Mouse (Mus musculus) myocyte (in vitro differentiated cells): ENCODE data around the gene Dynlt1c. TPM values are rescaled to one million over a fixed set of nuclear protein-coding genes. Genes with fewer than 3 reads are reported as not detected.
A peak's percentile ranks its signal among the peaks of the same experiment; 100 is the strongest.
"Not testable (repeated sequence)": the region's sequence is repeated elsewhere in the genome, so short reads cannot be mapped to it uniquely, and the experiment has no call there.

Experiments used
- H3K27me3 ChIP-seq: one replicate; pipeline ENCODE4 v1.6.1; 2011; ENCODE audit not compliant: control insufficient read depth, insufficient read depth, insufficient read length
- H3K36me3 ChIP-seq: one replicate; pipeline ENCODE4 v1.6.1; 2011; ENCODE audit not compliant: control insufficient read depth, insufficient read depth
- H3K4me2 ChIP-seq: one replicate; pipeline ENCODE4 v1.6.1; 2011; ENCODE audit warnings: low read depth, control low read depth
- H3K4me3 ChIP-seq: one replicate; pipeline ENCODE4 v1.5.1; 2011; ENCODE audit warnings: mild to moderate bottlenecking, control low read depth, moderate library complexity
- H3K79me2 ChIP-seq: one replicate; pipeline ENCODE4 v1.6.1; 2011; ENCODE audit not compliant: control insufficient read depth, insufficient read depth
- H3ac ChIP-seq: one replicate; pipeline ENCODE4 v1.6.1; 2011; ENCODE audit not compliant: control insufficient read depth, insufficient read length
- polyA plus RNA-seq: library from polyadenylated mRNA; unstranded; fragments of >200 nt; fragmentation: generic; extraction: Trizol; gene quantifications from one replicate; pipeline ENCODE4 v1.2.1, GENCODE M21; 2012; ENCODE audit warnings: missing spikeins

Gene Dynlt1c
- polyA plus RNA-seq, 1 experiment: 11.4 TPM

GRCm38 (mm10) chr17:6595776-6596497 lies 5.5 kb upstream of the Dynlt1c start:
- H3K79me2 ChIP-seq, H3K27me3 ChIP-seq, H3K36me3 ChIP-seq, H3ac ChIP-seq, H3K4me3 ChIP-seq, H3K4me2 ChIP-seq: not testable (repeated sequence)

- not testable (repeated sequence) for H3K36me3 ChIP-seq, H3K4me2 ChIP-seq, H3K27me3 ChIP-seq, H3K4me3 ChIP-seq, H3K79me2 ChIP-seq, H3ac ChIP-seq
Observed at GRCm38 (mm10) chr17:6598356-6598755, 3.1 kb upstream of the Dynlt1c start.

- H3K27me3 ChIP-seq, H3K79me2 ChIP-seq, H3ac ChIP-seq, H3K36me3 ChIP-seq: not testable (repeated sequence)
- H3K4me2 ChIP-seq: peak overlapping the region; percentile 12
- peak overlapping the region; percentile 19 for H3K4me3 ChIP-seq
Observed at GRCm38 (mm10) chr17:6600216-6600911, 1.1 kb upstream of the Dynlt1c start.

GRCm38 (mm10) chr17:6602205-6602604 lies 734 bp downstream of the Dynlt1c start:
- not testable (repeated sequence) for H3K27me3 ChIP-seq, H3ac ChIP-seq, H3K36me3 ChIP-seq, H3K79me2 ChIP-seq, H3K4me2 ChIP-seq
- H3K4me3 ChIP-seq: peak overlapping the region; percentile 19

GRCm38 (mm10) chr17:6605347-6605746 lies 3.9 kb downstream of the Dynlt1c start:
- H3K4me3 ChIP-seq, H3K79me2 ChIP-seq, H3ac ChIP-seq, H3K27me3 ChIP-seq, H3K4me2 ChIP-seq, H3K36me3 ChIP-seq: not testable (repeated sequence)

GRCm38 (mm10) chr17:6613524-6613923 lies 12.1 kb downstream of the Dynlt1c start:
- not testable (repeated sequence) for H3K27me3 ChIP-seq, H3ac ChIP-seq, H3K4me2 ChIP-seq, H3K36me3 ChIP-seq, H3K79me2 ChIP-seq, H3K4me3 ChIP-seq

- not testable (repeated sequence) for H3K36me3 ChIP-seq, H3ac ChIP-seq, H3K4me3 ChIP-seq, H3K4me2 ChIP-seq, H3K27me3 ChIP-seq, H3K79me2 ChIP-seq
Observed at GRCm38 (mm10) chr17:6614316-6614715, 12.8 kb downstream of the Dynlt1c start.

GRCm38 (mm10) chr17:6616731-6617130 lies 15.3 kb downstream of the Dynlt1c start:
- not testable (repeated sequence) for H3K4me3 ChIP-seq, H3ac ChIP-seq

GRCm38 (mm10) chr17:6617689-6618400 lies 16.4 kb downstream of the Dynlt1c start:
- H3K79me2 ChIP-seq, H3K27me3 ChIP-seq, H3K36me3 ChIP-seq, H3K4me3 ChIP-seq, H3ac ChIP-seq, H3K4me2 ChIP-seq: not testable (repeated sequence)

More at GRCm38 (mm10) chr17:6616731-6617130, 15.3 kb downstream of the Dynlt1c start:
- H3K27me3 ChIP-seq, H3K79me2 ChIP-seq, H3K36me3 ChIP-seq, H3K4me2 ChIP-seq: not testable (repeated sequence)

GRCm38 (mm10) chr17:6619271-6619670 lies 17.8 kb downstream of the Dynlt1c start:
- H3K4me2 ChIP-seq, H3K4me3 ChIP-seq, H3K36me3 ChIP-seq, H3K27me3 ChIP-seq, H3K79me2 ChIP-seq, H3ac ChIP-seq: not testable (repeated sequence)

GRCm38 (mm10) chr17:6620035-6620434 lies 18.6 kb downstream of the Dynlt1c start:
- H3K4me3 ChIP-seq, H3K79me2 ChIP-seq, H3K27me3 ChIP-seq, H3K4me2 ChIP-seq, H3K36me3 ChIP-seq, H3ac ChIP-seq: not testable (repeated sequence)

GRCm38 (mm10) chr17:6620730-6621451 lies 19.4 kb downstream of the Dynlt1c start:
- not testable (repeated sequence) for H3K79me2 ChIP-seq, H3K36me3 ChIP-seq, H3K4me3 ChIP-seq, H3K4me2 ChIP-seq, H3ac ChIP-seq, H3K27me3 ChIP-seq
